Mouse (Mus musculus) heart, adult 2 months (tissue): Measurements from ENCODE around the gene Taldo1. TPM values are rescaled to one million over a fixed set of nuclear protein-coding genes. Genes with fewer than 3 reads are reported as not detected.

Experiments used
- DNase-seq, 2 experiments: peaks; one replicate each; pipeline ENCODE4 v3.0.0; 2021
- H3K27ac ChIP-seq: fragments of 200-600 bp; 2 replicates; pipeline ENCODE4 v1.8.1; 2022
- H3K27me3 ChIP-seq: fragments of 200-500 bp; 2 replicates; pipeline ENCODE4 v1.6.1; 2012; ENCODE audit warnings: mild to moderate bottlenecking, low read length, inconsistent platforms, mixed read lengths; ENCODE audit not compliant: control insufficient read depth, insufficient read depth
- H3K36me3 ChIP-seq: fragments of 200-500 bp; 2 replicates; pipeline ENCODE4 v1.6.1; 2012; ENCODE audit warnings: low read length, inconsistent platforms; ENCODE audit not compliant: control insufficient read depth, insufficient read depth
- H3K4me1 ChIP-seq: fragments of 200-500 bp; 2 replicates; pipeline ENCODE4 v1.6.1; 2011; ENCODE audit warnings: low read length; ENCODE audit not compliant: control insufficient read depth, insufficient read depth
- H3K4me3 ChIP-seq: fragments of 200-600 bp; 2 replicates; pipeline ENCODE4 v1.8.1; 2022
- H3K79me2 ChIP-seq: fragments of 200-500 bp; replicated peaks from 2 replicates; pipeline ENCODE4 v1.6.1; 2012; ENCODE audit warnings: mild to moderate bottlenecking, inconsistent platforms, low read length, moderate library complexity, mixed read lengths; ENCODE audit not compliant: control insufficient read depth, insufficient read depth
- H3K9ac ChIP-seq: fragments of 200-500 bp; 2 replicates; pipeline ENCODE4 v1.6.1; 2012; ENCODE audit warnings: low read depth, mild to moderate bottlenecking, control low read depth, inconsistent platforms, low read length, mixed read lengths
- CTCF ChIP-seq: fragments of 200-600 bp; IDR thresholded peaks from 2 replicates; pipeline ENCODE4 v1.8.1; 2022; ENCODE audit warnings: antibody characterized with exemption, mild to moderate bottlenecking, moderate library complexity
- EP300 ChIP-seq: fragments of 200-500 bp; IDR thresholded peaks from 2 replicates; pipeline ENCODE4 v1.6.1; 2011; ENCODE audit warnings: low read depth, low read length, control low read depth; ENCODE audit not compliant: insufficient read depth
- POLR2A ChIP-seq: fragments of 200-500 bp; IDR thresholded peaks from 2 replicates; pipeline ENCODE4 v1.6.1; 2011; ENCODE audit warnings: mild to moderate bottlenecking, low read depth, low read length, control low read depth; ENCODE audit not compliant: insufficient read depth
- WGBS: fragments of 180-500 bp; shearing (Covaris S2); methylation state at CpG from one replicate; pipeline ENCODE4 v1.1.7; 2018; 5-methylcytosine and 5-hydroxymethylcytosine counted together
- intact Hi-C: fragments of 180-260 bp; cut with DNase I; formaldehyde crosslinking; loops from one replicate; pipeline ENCODE4 v1.15.1; 2025
- polyA plus RNA-seq: library from polyadenylated mRNA; depleted of rRNA; stranded (reverse); fragments of >200 nt; gene quantifications from 2 replicates; pipeline ENCODE4 v1.2.3, GENCODE M21; 2012
- total RNA-seq, 2 experiments: library from RNA; stranded (reverse); gene quantifications; 2 replicates each; pipeline ENCODE4 v1.2.3; 2021

The Taldo1 gene
- total and polyA plus RNA-seq, 3 experiments: 110 to 132 (median 116) TPM

DNA sequence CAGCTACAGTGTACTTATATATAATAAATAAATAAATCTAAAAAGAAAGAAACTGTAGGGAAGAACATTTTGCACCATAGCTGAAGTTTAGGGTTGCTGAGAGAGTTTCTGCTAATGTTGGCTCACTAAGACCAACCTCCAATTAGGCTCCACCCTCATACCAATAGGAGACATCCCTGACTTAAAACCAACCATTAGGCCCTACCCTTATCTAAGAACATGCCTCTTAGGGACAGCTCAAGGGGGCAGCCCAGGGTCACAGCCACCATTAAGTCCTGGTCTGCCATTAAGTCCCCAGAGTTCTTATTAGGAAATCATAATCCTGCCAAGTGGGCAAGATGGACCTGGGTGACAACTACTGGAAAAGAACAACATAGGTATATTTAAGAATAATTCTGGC lies 17.6 kb upstream of the Taldo1 start:
- H3K4me3 ChIP-seq: no peak overlapping the region
- no peaks in the 10 kb centered on the region for H3K4me1 ChIP-seq
- intact Hi-C loops: no loop called here
- DNase-seq: no peak
- H3K9ac ChIP-seq: no peak overlapping the region
- no peaks in the 10 kb centered on the region for H3K36me3 ChIP-seq
- TF ChIP-seq CTCF (no peak), POLR2A (no peak), EP300 (no peak)
- no peak overlapping the region for H3K27ac ChIP-seq
- no peaks in the 10 kb centered on the region for H3K27me3 ChIP-seq
- no peaks in the 10 kb centered on the region for H3K79me2 ChIP-seq

DNA sequence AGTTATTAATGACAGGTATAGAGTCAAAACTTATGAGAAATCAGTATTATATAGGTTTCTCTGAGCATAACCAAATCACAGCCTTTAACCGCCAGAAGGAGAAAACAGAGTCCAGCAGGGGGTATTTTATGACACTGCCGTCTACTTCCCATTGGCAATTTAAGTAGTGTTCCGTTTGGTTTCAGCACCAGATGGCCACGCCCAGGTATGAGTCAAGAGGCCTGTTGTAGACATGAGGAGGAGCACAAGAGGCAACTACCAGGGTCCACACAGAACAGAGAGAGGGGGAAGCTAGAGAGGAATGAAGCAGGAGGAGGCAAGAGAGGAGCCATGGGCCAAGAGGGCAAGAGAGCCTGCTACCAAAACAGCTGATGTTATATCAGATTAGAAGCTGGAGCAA lies 12.4 kb upstream of the Taldo1 start:
- intact Hi-C loops: no loop called here
- Histone ChIP-seq H3K36me3 (no peaks in the 10 kb centered on the region), H3K4me3 (no peak overlapping the region), H3K79me2 (no peaks in the 10 kb centered on the region), H3K27ac (no peak overlapping the region), H3K9ac (no peak overlapping the region), H3K4me1 (no peaks in the 10 kb centered on the region), H3K27me3 (no peaks in the 10 kb centered on the region)
- no peak for DNase-seq
- no peak for TF ChIP-seq CTCF
- TF ChIP-seq EP300: no peak
- TF ChIP-seq POLR2A: no peak
- WGBS: 59% methylated on average over 4 of the region's 4 CpGs

DNA sequence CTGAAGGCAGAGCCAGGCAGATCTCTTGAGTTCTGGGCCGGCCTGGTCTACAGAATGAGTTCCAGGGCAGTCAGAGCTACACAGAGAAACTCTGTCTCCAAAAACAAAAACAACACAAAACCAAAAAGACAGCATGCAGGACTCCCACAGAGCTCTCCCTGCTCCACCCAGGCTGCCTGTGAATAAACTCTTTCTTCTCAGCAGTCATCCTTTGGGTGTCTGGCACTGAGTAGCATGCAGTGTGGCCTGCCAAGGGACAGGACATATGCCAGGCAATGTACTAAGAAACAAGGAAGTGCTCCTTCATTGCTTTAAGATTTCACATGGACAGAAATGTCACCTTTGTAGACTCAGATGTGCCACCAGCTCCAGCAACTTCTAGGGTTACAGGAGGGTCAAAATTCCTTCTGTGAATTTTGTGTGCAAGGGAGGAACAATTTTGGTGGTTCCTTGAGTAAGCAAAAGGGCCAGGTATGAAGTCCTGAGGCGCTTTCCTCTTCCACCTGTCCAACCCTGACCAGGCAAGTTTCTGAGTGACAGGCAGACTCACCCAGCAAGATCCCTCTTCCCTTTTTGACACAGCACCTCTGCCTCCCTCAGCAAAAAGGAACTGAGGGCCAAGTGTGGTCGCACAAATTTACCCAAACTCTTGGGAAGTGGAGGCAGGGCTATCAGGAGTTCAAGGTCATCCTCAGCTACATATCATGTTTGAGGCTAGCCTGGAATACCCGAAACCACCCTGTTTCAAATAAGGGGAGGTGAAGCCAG lies 10.7 kb upstream of the Taldo1 start:
- DNase-seq: no peak
- Histone ChIP-seq H3K79me2 (no peaks in the 10 kb centered on the region), H3K27me3 (no peaks in the 10 kb centered on the region), H3K4me1 (no peaks in the 10 kb centered on the region), H3K4me3 (no peak overlapping the region), H3K36me3 (no peaks in the 10 kb centered on the region), H3K27ac (no peak overlapping the region), H3K9ac (no peak overlapping the region)
- intact Hi-C loops: no loop called here
- no peak for TF ChIP-seq CTCF
- no peak for TF ChIP-seq EP300
- 71% methylated on average over 4 of the region's 4 CpGs for WGBS

DNA sequence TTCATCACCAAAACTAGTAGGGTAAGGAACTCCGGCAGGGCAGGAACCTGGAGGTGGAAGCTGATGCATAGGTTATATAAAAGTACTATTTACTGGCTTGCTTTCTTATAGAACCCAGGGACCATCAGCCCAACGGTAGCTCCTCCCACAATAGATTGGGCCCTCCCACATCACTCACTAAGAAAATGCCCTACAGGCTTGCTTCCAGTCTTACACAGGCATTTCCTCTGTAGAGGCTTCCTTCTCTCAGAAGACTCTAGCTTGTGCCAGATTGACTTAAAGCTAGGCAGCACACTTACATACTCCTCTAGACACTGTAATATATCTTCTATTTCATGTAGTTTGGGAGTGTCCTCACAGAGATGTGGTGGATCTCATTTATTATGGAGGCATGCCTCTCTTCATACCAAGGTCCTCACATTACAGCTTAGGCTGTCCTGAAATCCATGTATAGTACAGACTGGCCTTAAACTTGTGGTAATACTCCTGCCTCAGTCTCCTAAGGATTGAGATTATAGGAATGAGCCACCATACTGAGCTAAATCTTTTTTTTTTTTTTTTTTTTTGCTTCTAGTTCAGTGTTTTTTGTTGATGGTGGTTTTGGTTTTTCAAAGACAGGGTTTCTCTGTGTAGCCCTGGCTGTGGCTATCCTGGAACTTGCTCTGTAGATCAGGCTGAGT lies 4.1 kb upstream of the Taldo1 start:
- Histone ChIP-seq H3K79me2 (no peaks in the 10 kb centered on the region), H3K27ac (no peak overlapping the region), H3K4me3 (no peak overlapping the region), H3K27me3 (no peaks in the 10 kb centered on the region), H3K9ac (no peak overlapping the region), H3K4me1 (peaks cover 7% of the 10 kb centered on the region), H3K36me3 (no peaks in the 10 kb centered on the region)
- WGBS: 52% methylated on average over 2 of the region's 2 CpGs
- no peak for DNase-seq
- intact Hi-C loops: no loop called here
- no peak for TF ChIP-seq POLR2A
- TF ChIP-seq CTCF: no peak
- TF ChIP-seq EP300: no peak

DNA sequence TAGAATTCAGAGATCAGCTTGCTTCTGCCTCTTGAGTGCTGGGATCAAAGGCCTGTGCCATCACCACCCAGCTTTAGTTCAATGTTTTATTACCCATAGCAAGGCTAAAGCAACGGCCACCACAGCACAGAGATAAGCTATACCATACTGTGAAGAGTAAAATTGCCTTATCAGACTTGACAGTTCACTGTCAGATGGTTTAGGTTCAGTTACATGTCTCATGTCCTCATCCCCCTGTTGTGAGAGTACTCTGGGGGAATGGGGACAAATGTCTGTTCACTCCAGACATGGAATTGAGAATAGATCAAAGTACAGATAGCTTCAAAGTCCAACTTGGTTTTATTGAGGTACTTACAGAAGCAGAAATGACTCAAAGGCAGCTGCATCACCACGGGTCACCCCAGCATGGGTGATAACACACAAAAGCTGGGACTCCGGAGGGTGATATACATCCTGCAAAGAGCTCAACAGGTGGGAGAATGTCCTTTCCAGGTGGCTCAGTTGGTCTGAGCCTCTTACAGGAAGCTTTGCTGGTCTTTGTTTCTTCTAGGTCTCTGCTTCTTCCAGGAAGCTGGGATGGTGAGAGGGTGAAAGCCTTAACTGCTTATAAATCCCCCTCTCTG lies 3.4 kb upstream of the Taldo1 start:
- 54% methylated on average over 3 of the region's 3 CpGs for WGBS
- Histone ChIP-seq H3K36me3 (no peaks in the 10 kb centered on the region), H3K4me1 (peaks cover 9% of the 10 kb centered on the region), H3K79me2 (no peaks in the 10 kb centered on the region), H3K4me3 (no peak overlapping the region), H3K27me3 (no peaks in the 10 kb centered on the region), H3K9ac (no peak overlapping the region), H3K27ac (no peak overlapping the region)
- TF ChIP-seq CTCF: no peak
- no peak for TF ChIP-seq EP300
- no peak for TF ChIP-seq POLR2A
- intact Hi-C loops: no loop called here
- DNase-seq: no peak
